Mouse (Mus musculus) spleen, adult 2 months (tissue): ENCODE measurements around the gene Klk10.

ENCODE experiments used
- CTCF ChIP-seq: fragments of 200-500 bp; IDR thresholded peaks from 2 replicates; pipeline ENCODE4 v1.5.1; 2011; ENCODE audit warnings: mild to moderate bottlenecking, inconsistent platforms; ENCODE audit not compliant: insufficient read depth, insufficient read length, insufficient replicate concordance; ENCODE audit errors: extremely low read depth
- POLR2A ChIP-seq: fragments of 200-500 bp; IDR thresholded peaks from 2 replicates; pipeline ENCODE4 v1.6.1; 2011; ENCODE audit warnings: low read depth, low read length, inconsistent platforms

DNA sequence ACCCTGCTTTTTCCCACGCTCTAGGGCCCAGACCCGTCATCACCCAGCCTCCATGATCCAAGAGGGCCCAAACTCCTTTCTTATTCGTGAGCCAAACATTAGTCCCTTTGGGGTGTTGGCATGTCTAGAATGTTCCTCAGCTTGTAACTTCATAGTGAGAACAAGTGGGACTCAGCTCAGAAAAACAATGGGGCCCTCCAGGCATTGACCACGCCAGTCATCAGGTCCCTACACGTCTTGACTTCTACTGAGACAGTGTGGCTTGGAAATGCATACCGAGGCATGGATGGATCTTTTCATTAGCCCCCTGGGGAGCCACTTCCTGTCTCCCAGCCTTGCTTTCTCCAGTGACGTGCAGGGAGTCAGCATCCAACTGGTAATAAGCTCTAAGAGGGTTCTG, 19.0 kb downstream of the Klk10 start:
- TF ChIP-seq CTCF, result no peak
- no peak for TF ChIP-seq POLR2A
